Mouse (Mus musculus) liver, embryonic 14.5 days (tissue): ENCODE measurements around the gene Cpsf4.

Experiments used
- CTCF ChIP-seq: IDR thresholded peaks from 2 replicates; pipeline ENCODE4 v1.5.1; 2016; ENCODE audit warnings: antibody characterized with exemption, low read depth, control low read depth
- EP300 ChIP-seq: IDR thresholded peaks from 2 replicates; pipeline ENCODE4 v1.6.1; 2016; ENCODE audit warnings: antibody characterized with exemption, low read depth

- TF ChIP-seq CTCF (no peak), EP300 (no peak)
Observed at GRCm38 (mm10) chr5:145164710-145165109, 2.3 kb upstream of the Cpsf4 start.
